Mouse (Mus musculus): ENCODE measurements at regions not wholly inside any gene's neighbourhood (a gene's known extent, or its start where the extent isn't known, plus 50 kb on each side); places are given as distances from the start of the nearest gene placed in this dataset.

DNA sequence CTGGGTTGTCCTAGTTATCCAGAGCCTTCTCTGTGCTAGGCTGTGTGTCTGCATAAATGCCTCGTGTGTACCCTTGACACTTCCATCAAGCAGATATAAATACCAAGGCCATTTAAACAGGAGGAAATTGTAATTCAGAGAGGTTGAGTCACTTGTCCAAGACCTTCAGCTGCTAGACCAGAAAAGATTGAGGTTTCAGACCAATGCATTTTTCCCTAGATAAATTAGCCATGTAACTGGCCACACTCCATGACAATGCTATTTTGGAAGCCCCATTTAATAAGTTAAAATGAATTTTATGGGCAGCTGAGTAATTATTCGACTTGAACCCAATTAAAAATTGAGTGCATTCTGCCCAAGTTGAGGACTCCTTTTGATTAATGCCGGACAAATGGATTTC lies 509.6 kb downstream of the 1810013L24Rik start:
- no peak for DNase-seq (ENCODE audit: low spot score in 2 of 2)

- no peak for DNase-seq (ENCODE audit: low spot score in 2 of 2)
Measured at GRCm38 (mm10) chr16:9341245-9341644, 511.3 kb downstream of the 1810013L24Rik start.

GRCm38 (mm10) chr16:9353811-9354210 lies 523.9 kb downstream of the 1810013L24Rik start:
- no peak for DNase-seq (ENCODE audit: low spot score in 2 of 2)

- no peak for DNase-seq (ENCODE audit: low spot score in 2 of 2)
Measured at GRCm38 (mm10) chr16:9354331-9355030, 524.6 kb downstream of the 1810013L24Rik start.

- DNase-seq (ENCODE audit: low spot score in 2 of 2), result no peak
Measured at GRCm38 (mm10) chr16:9358651-9359050, 528.8 kb downstream of the 1810013L24Rik start.

DNA sequence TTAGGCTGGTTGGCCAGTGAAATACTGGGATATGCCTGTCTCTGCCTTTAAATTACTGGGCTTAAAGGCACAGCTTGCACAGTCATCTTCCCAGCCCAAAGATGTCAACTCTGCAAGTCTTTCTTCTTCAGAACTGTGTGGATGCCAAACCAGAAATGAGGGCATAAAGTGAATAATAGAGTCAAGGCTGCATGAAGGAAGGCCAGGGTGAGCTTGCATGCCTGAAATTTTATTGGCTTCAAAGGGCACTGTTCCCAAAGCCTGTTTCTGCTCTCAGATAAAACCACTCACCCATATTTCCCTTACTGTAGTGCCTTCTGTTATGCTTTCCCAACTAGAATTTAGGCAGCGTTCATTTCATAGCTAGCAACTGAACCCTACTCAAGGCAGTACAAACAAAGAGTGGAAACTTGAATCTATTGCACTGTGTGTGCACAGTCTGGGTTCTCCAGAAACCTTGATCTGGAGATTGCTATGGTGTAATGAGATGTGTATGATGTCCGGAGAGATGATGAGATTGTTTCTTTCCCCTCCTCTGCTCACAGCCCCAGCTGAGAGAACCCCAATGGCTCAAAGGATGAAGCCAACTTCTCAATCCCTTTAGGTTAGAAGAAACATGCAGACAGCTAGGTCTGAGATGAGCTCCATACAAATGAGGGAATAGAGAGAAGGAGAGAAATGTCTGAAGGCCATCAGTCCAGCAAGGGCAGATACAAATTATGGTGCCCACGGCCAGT lies 529.7 kb downstream of the 1810013L24Rik start:
- DNase-seq (ENCODE audit: low spot score in 2 of 2), result no peak

DNA sequence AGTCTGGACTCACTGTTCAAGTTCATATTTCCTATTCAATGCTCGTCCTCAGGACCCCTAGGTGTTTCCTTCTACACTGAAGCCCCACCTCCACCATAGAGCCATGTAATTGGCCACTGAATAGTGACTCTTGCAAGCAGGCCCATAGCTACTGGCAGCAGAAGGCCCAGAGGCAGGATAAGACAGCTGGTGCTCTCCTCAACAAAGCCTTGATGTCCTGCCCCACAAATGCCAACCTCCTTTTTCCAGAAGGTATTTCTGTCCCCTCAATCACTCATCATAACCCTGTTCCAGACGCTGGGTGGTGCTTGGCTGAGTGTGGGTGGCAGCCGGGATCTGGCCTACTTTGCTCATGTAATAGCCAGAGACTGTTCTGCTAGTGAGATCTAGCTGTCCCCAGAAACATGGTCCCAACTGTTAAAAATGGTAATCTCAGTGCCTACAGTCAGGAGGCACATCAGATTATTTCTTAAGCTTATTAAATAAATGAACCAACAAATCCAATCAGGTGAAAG lies 530.9 kb downstream of the 1810013L24Rik start:
- peak; percentile 32 to 50 for DNase-seq (ENCODE audit: low spot score in 2 of 2)

- no peak for DNase-seq (ENCODE audit: low spot score in 2 of 2)
Measured at GRCm38 (mm10) chr16:9362116-9362515, 532.2 kb downstream of the 1810013L24Rik start.

DNA sequence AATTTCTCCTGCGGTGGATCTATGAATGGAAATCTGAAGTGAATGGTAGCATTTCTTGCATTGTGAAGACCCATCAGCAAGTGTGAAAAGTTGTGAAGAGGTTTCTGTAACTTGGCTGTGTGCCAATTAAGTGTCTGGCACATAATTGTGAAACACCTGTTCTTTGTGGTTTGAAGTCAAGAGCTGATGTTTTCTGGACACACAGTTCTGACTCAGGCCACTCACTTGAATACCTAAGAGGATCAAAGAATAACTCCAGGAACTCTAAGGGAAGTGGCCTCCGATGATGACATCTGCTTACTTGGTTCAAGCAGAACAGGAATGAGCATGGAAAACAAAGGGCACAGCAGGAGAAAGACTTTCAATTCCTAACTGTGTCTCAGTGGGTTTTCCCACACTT lies 534.2 kb downstream of the 1810013L24Rik start:
- DNase-seq (ENCODE audit: low spot score in 2 of 2), result no peak

DNA sequence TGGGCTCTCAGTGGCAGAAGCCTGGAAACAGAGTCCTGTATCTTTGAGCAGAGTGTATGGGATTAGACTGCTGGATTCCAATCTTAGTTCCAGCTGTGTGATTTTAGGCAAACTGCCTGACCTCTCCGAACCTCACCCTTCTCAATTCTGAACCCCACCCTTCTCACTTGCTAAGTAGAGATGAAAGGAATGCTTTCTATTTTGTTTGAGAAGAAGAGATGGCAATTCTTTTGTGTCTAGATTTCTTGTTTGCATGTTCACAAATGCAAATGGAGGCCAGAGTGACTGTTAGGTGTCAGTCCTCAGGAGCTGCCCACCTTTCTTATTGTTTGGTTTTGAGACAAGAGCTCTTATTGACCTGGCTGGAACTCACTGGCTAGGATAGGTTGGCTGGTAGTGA lies 561.1 kb downstream of the 1810013L24Rik start:
- no peak for DNase-seq (ENCODE audit: low spot score in 2 of 2)

- DNase-seq (ENCODE audit: low spot score in 2 of 2), result no peak
Measured at GRCm38 (mm10) chr16:9404736-9405135, 574.8 kb downstream of the 1810013L24Rik start.

DNA sequence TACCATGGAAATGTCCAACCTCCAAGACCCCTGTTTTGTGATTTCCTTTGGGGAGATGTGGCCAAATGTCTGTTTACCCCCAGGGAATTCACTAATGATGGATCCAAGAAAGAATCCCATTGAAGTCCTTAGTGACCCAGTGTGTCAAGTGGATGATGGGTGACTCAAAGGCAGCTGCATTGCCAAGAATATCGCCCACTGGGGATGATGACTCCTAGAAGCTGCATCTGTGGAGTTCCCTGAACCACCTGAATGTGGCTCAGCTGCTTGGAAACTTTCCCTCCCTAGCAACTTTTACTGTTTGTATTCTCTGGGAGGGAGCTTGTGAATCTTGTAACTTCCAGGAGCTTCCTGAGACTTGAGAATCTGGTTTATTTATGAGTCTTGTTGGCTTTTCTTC lies 578.3 kb downstream of the 1810013L24Rik start:
- DNase-seq (ENCODE audit: low spot score in 2 of 2), result no peak

GRCm38 (mm10) chr16:9430509-9430908 lies 564.9 kb downstream of the Grin2a start:
- no peak for DNase-seq (ENCODE audit: low spot score in 2 of 2)

DNA sequence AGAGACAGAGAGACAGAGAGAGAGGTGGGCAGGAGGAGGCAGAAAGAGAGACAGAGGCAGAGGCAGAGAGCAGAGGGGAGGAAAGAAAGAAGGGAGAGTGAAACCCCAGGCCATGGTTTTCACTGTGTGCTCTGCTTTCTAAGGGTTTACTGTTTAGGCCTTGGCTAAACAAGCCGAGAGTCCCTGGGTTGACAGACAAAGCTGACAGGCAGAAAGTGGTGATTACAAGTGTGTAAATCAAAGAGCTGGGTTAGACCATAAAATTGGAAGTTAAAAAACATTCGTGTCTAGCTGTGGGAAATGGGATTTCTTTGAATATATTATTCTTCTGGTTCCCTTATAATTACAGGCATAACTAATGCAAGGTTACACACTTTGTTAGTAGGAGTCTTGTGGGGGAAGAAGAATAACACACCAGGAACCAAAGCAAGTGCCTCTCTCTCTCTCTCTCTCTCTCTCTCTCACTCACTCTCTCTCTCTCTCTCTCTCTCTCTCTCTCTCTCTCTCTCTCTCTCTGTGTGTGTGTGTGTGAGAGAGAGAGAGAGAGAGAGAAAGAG lies 556.0 kb downstream of the Grin2a start:
- DNase-seq (ENCODE audit: low spot score in 2 of 2), result no peak

DNA sequence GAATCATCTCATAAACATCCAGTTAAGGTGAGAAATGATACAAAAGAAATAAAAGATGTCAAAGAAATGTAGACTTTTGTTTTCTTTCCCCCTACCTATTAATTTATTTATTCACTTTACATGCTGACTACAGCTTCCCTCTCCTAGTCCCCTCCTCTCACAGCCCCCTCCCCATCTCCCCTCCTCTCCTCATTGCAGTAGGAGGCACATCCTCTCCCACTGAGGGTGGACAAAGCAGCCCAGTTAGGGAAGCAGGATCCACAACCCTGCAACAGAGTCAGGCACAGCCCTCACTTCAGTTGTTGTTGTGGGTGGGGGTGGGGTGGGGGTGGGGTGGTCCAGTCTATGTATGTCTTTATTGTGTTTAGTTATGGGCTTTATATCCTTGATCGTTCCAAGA lies 555.5 kb downstream of the Grin2a start:
- DNase-seq (ENCODE audit: low spot score in 2 of 2), result no peak

GRCm38 (mm10) chr16:9452058-9452457 lies 543.3 kb downstream of the Grin2a start:
- peak; percentile 25 to 33 for DNase-seq (ENCODE audit: low spot score in 2 of 2)

DNA sequence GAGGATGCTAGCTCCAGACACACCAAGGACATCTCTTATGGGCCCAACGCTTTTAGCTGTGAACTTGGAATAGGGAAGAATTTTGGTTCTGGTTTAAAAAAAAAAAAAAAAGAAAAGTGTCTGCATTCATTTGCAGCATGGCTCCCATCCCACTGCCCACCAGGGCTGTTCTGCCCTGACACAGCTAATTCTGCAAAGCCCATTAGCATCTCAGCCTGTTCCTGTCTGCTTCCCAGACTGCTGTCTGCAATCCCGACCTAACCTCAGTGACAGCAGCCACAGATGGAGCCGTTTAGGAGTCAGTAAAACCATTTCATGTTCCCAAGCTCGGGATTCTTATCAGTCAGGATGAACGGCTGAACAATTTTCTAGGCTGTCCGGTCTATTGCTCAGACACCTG lies 537.8 kb downstream of the Grin2a start:
- no peak for DNase-seq (ENCODE audit: low spot score in 2 of 2)

GRCm38 (mm10) chr16:9462497-9462896 lies 532.9 kb downstream of the Grin2a start:
- DNase-seq (ENCODE audit: low spot score in 2 of 2), result no peak

GRCm38 (mm10) chr16:9469394-9469793 lies 526.0 kb downstream of the Grin2a start:
- no peak for DNase-seq (ENCODE audit: low spot score in 2 of 2)

GRCm38 (mm10) chr16:9485291-9485690 lies 510.1 kb downstream of the Grin2a start:
- DNase-seq (ENCODE audit: low spot score in 2 of 2), result no peak

GRCm38 (mm10) chr16:9498301-9498700 lies 497.1 kb downstream of the Grin2a start:
- no peak for DNase-seq (ENCODE audit: low spot score in 2 of 2)

GRCm38 (mm10) chr16:9501713-9502112 lies 493.6 kb downstream of the Grin2a start:
- DNase-seq (ENCODE audit: low spot score in 2 of 2), result no peak

Measured in layer of hippocampus, adult 8-10 months (tissue).